Mouse (Mus musculus): ENCODE measurements at regions not wholly inside any gene's neighbourhood (a gene's known extent, or its start where the extent isn't known, plus 50 kb on each side); places are given as distances from the start of the nearest gene placed in this dataset.

GRCm38 (mm10) chr1:154993927-154994856, 105.2 kb downstream of the Ier5 start:
- H3K4me2 ChIP-seq, result no peak overlapping the region
- no peak overlapping the region for H3K9ac ChIP-seq
- no peaks in the 10 kb centered on the region for H3K36me3 ChIP-seq
- WGBS, result 76% methylated on average over 21 of the region's 21 CpGs
- H3K4me3 ChIP-seq, result no peak overlapping the region
- H3K27me3 ChIP-seq (replicated peaks), result no peaks in the 10 kb centered on the region
- ATAC-seq (ENCODE audit: extremely low read depth, insufficient number of reproducible peaks, low FRiP score, low TSS enrichment), result no peak
- no peak overlapping the region for H3K27ac ChIP-seq (replicated peaks)
- H3K4me1 ChIP-seq, result peaks cover 6% of the 10 kb centered on the region; the same call in 1 of the 2 replicates
- no peaks in the 10 kb centered on the region for H3K9me3 ChIP-seq

GRCm38 (mm10) chr1:154983325-154983724, 99.0 kb upstream of the Cacna1e start:
- no peak overlapping the region for H3K9ac ChIP-seq
- no peaks in the 10 kb centered on the region for H3K36me3 ChIP-seq
- peaks cover 9% of the 10 kb centered on the region; the same call in 1 of the 2 replicates for H3K4me1 ChIP-seq
- no peak overlapping the region for H3K27ac ChIP-seq (replicated peaks)
- no peaks in the 10 kb centered on the region; the same call in 1 of the 2 replicates for H3K27me3 ChIP-seq (replicated peaks)
- 0 out of 2 replicates have a peak, but pooled peaks cover 5% of the 10 kb centered on the region for H3K9me3 ChIP-seq
- H3K4me3 ChIP-seq, result no peak overlapping the region
- no peak for ATAC-seq (ENCODE audit: extremely low read depth, insufficient number of reproducible peaks, low FRiP score, low TSS enrichment)
- no peak overlapping the region for H3K4me2 ChIP-seq
- 35% methylated on average over 7 of the region's 7 CpGs for WGBS

- Histone ChIP-seq H3K9me3 (0 out of 2 replicates have a peak, but pooled peaks cover 3% of the 10 kb centered on the region), H3K27ac (replicated peaks) (no peak overlapping the region), H3K4me3 (no peak overlapping the region), H3K36me3 (no peaks in the 10 kb centered on the region), H3K4me2 (no peak overlapping the region), H3K27me3 (replicated peaks) (no peaks in the 10 kb centered on the region; the same call in 1 of the 2 replicates), H3K4me1 (peaks cover 9% of the 10 kb centered on the region; the same call in 1 of the 2 replicates), H3K9ac (no peak overlapping the region)
- no peak for ATAC-seq (ENCODE audit: extremely low read depth, insufficient number of reproducible peaks, low FRiP score, low TSS enrichment)
- 82% methylated on average over 9 of the region's 9 CpGs for WGBS
Observed at GRCm38 (mm10) chr1:154982836-154983235, 98.5 kb upstream of the Cacna1e start.

GRCm38 (mm10) chr1:154981687-154982086, 97.4 kb upstream of the Cacna1e start:
- Histone ChIP-seq H3K36me3 (no peaks in the 10 kb centered on the region), H3K9ac (no peak overlapping the region), H3K4me3 (no peak overlapping the region), H3K4me2 (no peak overlapping the region), H3K27me3 (replicated peaks) (no peaks in the 10 kb centered on the region; the same call in 1 of the 2 replicates), H3K27ac (replicated peaks) (no peak overlapping the region), H3K4me1 (peaks cover 9% of the 10 kb centered on the region; the same call in 1 of the 2 replicates), H3K9me3 (no peaks in the 10 kb centered on the region)
- ATAC-seq (ENCODE audit: extremely low read depth, insufficient number of reproducible peaks, low FRiP score, low TSS enrichment), result no peak
- WGBS, result 62% methylated on average over 8 of the region's 8 CpGs

GRCm38 (mm10) chr1:154975732-154976131, 91.4 kb upstream of the Cacna1e start:
- ATAC-seq (ENCODE audit: extremely low read depth, insufficient number of reproducible peaks, low FRiP score, low TSS enrichment), result no peak
- H3K4me1 ChIP-seq, result no peaks in the 10 kb centered on the region
- 68% methylated on average over 4 of the region's 4 CpGs for WGBS

GRCm38 (mm10) chr1:154961271-154961670, 77.0 kb upstream of the Cacna1e start:
- H3K4me3 ChIP-seq, result no peak overlapping the region

More at GRCm38 (mm10) chr1:154975732-154976131, 91.4 kb upstream of the Cacna1e start:
- H3K4me3 ChIP-seq, result no peak overlapping the region
- no peaks in the 10 kb centered on the region for H3K9me3 ChIP-seq
- H3K9ac ChIP-seq, result no peak overlapping the region
- no peak overlapping the region for H3K4me2 ChIP-seq
- no peak overlapping the region for H3K27ac ChIP-seq (replicated peaks)
- H3K27me3 ChIP-seq (replicated peaks), result no peaks in the 10 kb centered on the region
- no peaks in the 10 kb centered on the region for H3K36me3 ChIP-seq

GRCm38 (mm10) chr1:154956625-154957031, 72.3 kb upstream of the Cacna1e start:
- no peak overlapping the region for H3K4me3 ChIP-seq
- no peak for ATAC-seq (ENCODE audit: extremely low read depth, insufficient number of reproducible peaks, low FRiP score, low TSS enrichment)
- H3K4me1 ChIP-seq, result peaks cover 17% of the 10 kb centered on the region; the same call in 1 of the 2 replicates
- no peaks in the 10 kb centered on the region for H3K9me3 ChIP-seq
- H3K4me2 ChIP-seq, result no peak overlapping the region
- no peak overlapping the region for H3K9ac ChIP-seq
- peaks cover 12% of the 10 kb centered on the region; the same call in 1 of the 2 replicates for H3K27me3 ChIP-seq (replicated peaks)
- H3K36me3 ChIP-seq, result no peaks in the 10 kb centered on the region
- WGBS, result 71% methylated on average over 5 of the region's 5 CpGs
- no peak overlapping the region for H3K27ac ChIP-seq (replicated peaks)

More at GRCm38 (mm10) chr1:154961271-154961670, 77.0 kb upstream of the Cacna1e start:
- Histone ChIP-seq H3K27ac (replicated peaks) (no peak overlapping the region), H3K4me1 (peaks cover 11% of the 10 kb centered on the region; the same call in 1 of the 2 replicates), H3K4me2 (no peak overlapping the region), H3K9ac (no peak overlapping the region), H3K27me3 (replicated peaks) (0 out of 2 replicates have a peak, but pooled peaks cover 7% of the 10 kb centered on the region), H3K9me3 (peaks cover 4% of the 10 kb centered on the region; the same call in 1 of the 2 replicates), H3K36me3 (no peaks in the 10 kb centered on the region)
- WGBS, result 67% methylated on average over 4 of the region's 4 CpGs
- no peak for ATAC-seq (ENCODE audit: extremely low read depth, insufficient number of reproducible peaks, low FRiP score, low TSS enrichment)

GRCm38 (mm10) chr1:154952679-154953078, 68.4 kb upstream of the Cacna1e start:
- WGBS, result 86% methylated on average over 2 of the region's 2 CpGs
- no peak overlapping the region for H3K9ac ChIP-seq
- H3K9me3 ChIP-seq, result no peaks in the 10 kb centered on the region
- no peak overlapping the region for H3K4me3 ChIP-seq
- no peaks in the 10 kb centered on the region for H3K36me3 ChIP-seq
- peaks cover 6% of the 10 kb centered on the region; the same call in 1 of the 2 replicates for H3K27me3 ChIP-seq (replicated peaks)
- H3K4me1 ChIP-seq, result peaks cover 7% of the 10 kb centered on the region; the same call in 1 of the 2 replicates
- H3K4me2 ChIP-seq, result no peak overlapping the region
- H3K27ac ChIP-seq (replicated peaks), result no peak overlapping the region
- no peak for ATAC-seq (ENCODE audit: extremely low read depth, insufficient number of reproducible peaks, low FRiP score, low TSS enrichment)
